Mouse (Mus musculus): Measurements from ENCODE around the gene Tanc1. TPM values are rescaled to one million over a fixed set of nuclear protein-coding genes. Genes with fewer than 3 reads are reported as not detected.

Tanc1 gene
- polyA plus RNA-seq, 1 experiment, result 5.2 TPM

- WGBS, result 87% methylated on average over 4 of the region's 4 CpGs
- DNase-seq (ENCODE audit: low read depth, low spot score), result no peak
Observed at GRCm38 (mm10) chr2:59808608-59809007, 196.8 kb downstream of the Tanc1 start.

- WGBS, result 95% methylated on average over 7 of the region's 7 CpGs
- no peak for DNase-seq (ENCODE audit: low read depth, low spot score)
Observed at GRCm38 (mm10) chr2:59810039-59810438, 198.2 kb downstream of the Tanc1 start.

- 85% methylated on average over 1 of the region's 1 CpGs for WGBS
Observed at GRCm38 (mm10) chr2:59811247-59811646, 199.4 kb downstream of the Tanc1 start.

GRCm38 (mm10) chr2:59812641-59813040 lies 200.8 kb downstream of the Tanc1 start:
- 86% methylated on average over 1 of the region's 1 CpGs for WGBS
- DNase-seq (ENCODE audit: low read depth, low spot score), result no peak

More at GRCm38 (mm10) chr2:59811247-59811646, 199.4 kb downstream of the Tanc1 start:
- no peak for DNase-seq (ENCODE audit: low read depth, low spot score)

- no peak for DNase-seq (ENCODE audit: low read depth, low spot score)
- WGBS, result 95% methylated on average over 13 of the region's 13 CpGs
Observed at GRCm38 (mm10) chr2:59813457-59813856, 201.6 kb downstream of the Tanc1 start.

GRCm38 (mm10) chr2:59814997-59815396 lies 203.2 kb downstream of the Tanc1 start:
- WGBS, result 73% methylated on average over 8 of the region's 8 CpGs
- no peak for DNase-seq (ENCODE audit: low read depth, low spot score)

GRCm38 (mm10) chr2:59818663-59819062 lies 206.8 kb downstream of the Tanc1 start:
- WGBS, result 97% methylated on average over 15 of the region's 15 CpGs
- DNase-seq (ENCODE audit: low read depth, low spot score), result no peak

- WGBS, result 84% methylated on average over 6 of the region's 6 CpGs
- no peak for DNase-seq (ENCODE audit: low read depth, low spot score)
Observed at GRCm38 (mm10) chr2:59819415-59819814, 207.6 kb downstream of the Tanc1 start.

GRCm38 (mm10) chr2:59820088-59820487 lies 208.2 kb downstream of the Tanc1 start:
- 91% methylated on average over 15 of the region's 15 CpGs for WGBS
- no peak for DNase-seq (ENCODE audit: low read depth, low spot score)

GRCm38 (mm10) chr2:59821044-59821443 lies 209.2 kb downstream of the Tanc1 start:
- DNase-seq (ENCODE audit: low read depth, low spot score), result no peak
- WGBS, result 95% methylated on average over 2 of the region's 2 CpGs

GRCm38 (mm10) chr2:59824289-59824688 lies 212.4 kb downstream of the Tanc1 start:
- 70% methylated on average over 8 of the region's 8 CpGs for WGBS

GRCm38 (mm10) chr2:59825380-59825779 lies 213.5 kb downstream of the Tanc1 start:
- WGBS, result 86% methylated on average over 4 of the region's 4 CpGs
- no peak for DNase-seq (ENCODE audit: low read depth, low spot score)

More at GRCm38 (mm10) chr2:59824289-59824688, 212.4 kb downstream of the Tanc1 start:
- DNase-seq (ENCODE audit: low read depth, low spot score), result no peak

- WGBS, result 76% methylated on average over 11 of the region's 11 CpGs
Observed at GRCm38 (mm10) chr2:59828103-59828655, 216.3 kb downstream of the Tanc1 start.

GRCm38 (mm10) chr2:59828777-59829508 lies 217.1 kb downstream of the Tanc1 start:
- no peak for DNase-seq (ENCODE audit: low read depth, low spot score)
- 54% methylated on average over 14 of the region's 14 CpGs for WGBS

More at GRCm38 (mm10) chr2:59828103-59828655, 216.3 kb downstream of the Tanc1 start:
- no peak for DNase-seq (ENCODE audit: low read depth, low spot score)

- 59% methylated on average over 7 of the region's 7 CpGs for WGBS
- no peak for DNase-seq (ENCODE audit: low read depth, low spot score)
Observed at GRCm38 (mm10) chr2:59829718-59830117, 217.9 kb downstream of the Tanc1 start.

- DNase-seq (ENCODE audit: low read depth, low spot score), result no peak
- WGBS, result 42% methylated on average over 9 of the region's 9 CpGs
Observed at GRCm38 (mm10) chr2:59830151-59830550, 218.3 kb downstream of the Tanc1 start.

GRCm38 (mm10) chr2:59830940-59831339 lies 219.1 kb downstream of the Tanc1 start:
- 83% methylated on average over 5 of the region's 5 CpGs for WGBS

GRCm38 (mm10) chr2:59831831-59832230 lies 220.0 kb downstream of the Tanc1 start:
- WGBS, result 49% methylated on average over 7 of the region's 7 CpGs
- peak; percentile 8 for DNase-seq (ENCODE audit: low read depth, low spot score)

More at GRCm38 (mm10) chr2:59830940-59831339, 219.1 kb downstream of the Tanc1 start:
- DNase-seq (ENCODE audit: low read depth, low spot score), result no peak

GRCm38 (mm10) chr2:59838825-59839224 lies 227.0 kb downstream of the Tanc1 start:
- WGBS, result 85% methylated on average over 8 of the region's 8 CpGs
- DNase-seq (ENCODE audit: low read depth, low spot score), result no peak

GRCm38 (mm10) chr2:59839755-59840154 lies 227.9 kb downstream of the Tanc1 start:
- no peak for DNase-seq (ENCODE audit: low read depth, low spot score)
- 81% methylated on average over 2 of the region's 2 CpGs for WGBS

- 79% methylated on average over 4 of the region's 4 CpGs for WGBS
Observed at GRCm38 (mm10) chr2:59840191-59840590, 228.3 kb downstream of the Tanc1 start.

More at GRCm38 (mm10) chr2:59840191-59840590, 228.3 kb downstream of the Tanc1 start:
- no peak for DNase-seq (ENCODE audit: low read depth, low spot score)

Data from large intestine, adult 2 months (tissue).